Mouse (Mus musculus) layer of hippocampus, postnatal 25 days (tissue): Measurements from ENCODE around the gene Inip. TPM values are rescaled to one million over a fixed set of nuclear protein-coding genes. Genes with fewer than 3 reads are reported as not detected.

ENCODE experiments used
- DNase-seq, 2 experiments: peaks; one replicate each; pipeline ENCODE4 v3.0.0; 2022; ENCODE audit warnings: mixed read lengths in 2 of 2, low spot score in 1 of 2; ENCODE audit errors: extremely low spot score in 1 of 2
- total RNA-seq, 2 experiments: library from RNA; stranded (reverse); gene quantifications; 2 replicates each; pipeline ENCODE4 v1.2.3; 2021

Gene Inip
- total RNA-seq, 2 experiments from 2014 or later, result 25.2 to 25.6 TPM

- no peak for DNase-seq
Observed at GRCm38 (mm10) chr4:59725579-59725978, 75.8 kb downstream of the Inip start.

GRCm38 (mm10) chr4:59721811-59722210 lies 79.6 kb downstream of the Inip start:
- DNase-seq, result no peak

Other genes starting within 250 kb of the Inip start
- 10 to 100 TPM; 28.0 to 28.1 TPM for gene Hsdl2, start 220.0 kb downstream of the Inip start, total RNA-seq
- gene E130308A19Rik, start 175.4 kb downstream of the Inip start, total RNA-seq, result 10 to 100 TPM; 12.8 to 13.9 TPM
- 10 to 100 TPM; 38.9 to 47.6 TPM for gene Snx30, start 4.3 kb upstream of the Inip start, total RNA-seq
- not detected for gene Slc46a2, start 113.5 kb upstream of the Inip start, total RNA-seq
- not detected for gene Mup4, start 159.1 kb upstream of the Inip start, total RNA-seq
- gene Mup6, start 162.7 kb upstream of the Inip start, total RNA-seq, result not detected